Mouse (Mus musculus): ENCODE measurements around the gene Kcnh2. TPM values are rescaled to one million over a fixed set of nuclear protein-coding genes. Genes with fewer than 3 reads are reported as not detected.

Kcnh2 gene
- total RNA-seq, 4 experiments from 2014 or later: 33.4 to 38.9 (median 37.6) TPM

GRCm38 (mm10) chr5:24320467-24320813 is 31.0 kb downstream of the Kcnh2 start:
- DNase-seq (ENCODE audit: low spot score in 2 of 2): no peak

- no peak for DNase-seq (ENCODE audit: low spot score in 2 of 2)
Measured at GRCm38 (mm10) chr5:24319776-24320466, 31.5 kb downstream of the Kcnh2 start.

- no peak for DNase-seq (ENCODE audit: low spot score in 2 of 2)
Measured at GRCm38 (mm10) chr5:24309223-24309622, 42.2 kb downstream of the Kcnh2 start.

GRCm38 (mm10) chr5:24308621-24309020 is 42.8 kb downstream of the Kcnh2 start:
- DNase-seq (ENCODE audit: low spot score in 2 of 2): no peak

- DNase-seq (ENCODE audit: low spot score in 2 of 2): no peak
Measured at GRCm38 (mm10) chr5:24307118-24307777, 44.2 kb downstream of the Kcnh2 start.

- DNase-seq (ENCODE audit: low spot score in 2 of 2): no peak
Measured at GRCm38 (mm10) chr5:24303199-24303598, 48.2 kb downstream of the Kcnh2 start.

GRCm38 (mm10) chr5:24299845-24300589 is 51.4 kb downstream of the Kcnh2 start:
- no peak for DNase-seq (ENCODE audit: low spot score in 2 of 2)

GRCm38 (mm10) chr5:24291954-24292353 is 59.5 kb downstream of the Kcnh2 start:
- no peak for DNase-seq (ENCODE audit: low spot score in 2 of 2)

GRCm38 (mm10) chr5:24286221-24286970 is 65.0 kb downstream of the Kcnh2 start:
- no peak for DNase-seq (ENCODE audit: low spot score in 2 of 2)

- no peak for DNase-seq (ENCODE audit: low spot score in 2 of 2)
Measured at GRCm38 (mm10) chr5:24284145-24284544, 67.3 kb downstream of the Kcnh2 start.

GRCm38 (mm10) chr5:24283181-24283580 is 68.2 kb downstream of the Kcnh2 start:
- no peak for DNase-seq (ENCODE audit: low spot score in 2 of 2)

GRCm38 (mm10) chr5:24280523-24280922 is 70.9 kb downstream of the Kcnh2 start:
- no peak for DNase-seq (ENCODE audit: low spot score in 2 of 2)

- DNase-seq (ENCODE audit: low spot score in 2 of 2): no peak
Measured at GRCm38 (mm10) chr5:24279527-24279926, 71.9 kb downstream of the Kcnh2 start.

- DNase-seq (ENCODE audit: low spot score in 2 of 2): no peak
Measured at GRCm38 (mm10) chr5:24278206-24278605, 73.2 kb downstream of the Kcnh2 start.

- no peak for DNase-seq (ENCODE audit: low spot score in 2 of 2)
Measured at GRCm38 (mm10) chr5:24273683-24274621, 77.5 kb downstream of the Kcnh2 start.

GRCm38 (mm10) chr5:24270941-24271340 is 80.5 kb downstream of the Kcnh2 start:
- no peak for DNase-seq (ENCODE audit: low spot score in 2 of 2)

Data from left cerebral cortex, adult 8-10 months (tissue).